Mouse (Mus musculus) ES-Bruce4 (cell line): Measurements from ENCODE around the gene E130114P18Rik. TPM values are rescaled to one million over a fixed set of nuclear protein-coding genes. Genes with fewer than 3 reads are reported as not detected.

ENCODE experiments used
- H3K27ac ChIP-seq: 2 replicates; pipeline ENCODE4 v1.5.1; 2012; ENCODE audit warnings: low read length, inconsistent platforms; ENCODE audit not compliant: insufficient read depth
- H3K27me3 ChIP-seq: 2 replicates; pipeline ENCODE4 v1.6.1; 2012; ENCODE audit warnings: mild to moderate bottlenecking, low read length, inconsistent platforms; ENCODE audit not compliant: control insufficient read depth, poor library complexity, insufficient read depth, severe bottlenecking
- H3K36me3 ChIP-seq: 2 replicates; pipeline ENCODE4 v1.6.1; 2012; ENCODE audit warnings: inconsistent platforms, mild to moderate bottlenecking, low read length, moderate library complexity; ENCODE audit not compliant: control insufficient read depth, poor library complexity, insufficient read depth, severe bottlenecking
- H3K4me1 ChIP-seq: one replicate; pipeline ENCODE4 v1.8.1; 2011; ENCODE audit warnings: low read length; ENCODE audit not compliant: control insufficient read depth, insufficient read depth
- H3K4me3 ChIP-seq: 2 replicates; pipeline ENCODE4 v1.5.1; 2011; ENCODE audit warnings: low read depth, mild to moderate bottlenecking, low read length
- H3K9ac ChIP-seq: 2 replicates; pipeline ENCODE4 v1.6.1; 2012; ENCODE audit warnings: low read depth, mild to moderate bottlenecking, inconsistent platforms; ENCODE audit not compliant: poor library complexity, severe bottlenecking
- H3K9me3 ChIP-seq: replicated peaks from 2 replicates; pipeline ENCODE4 v1.6.1; 2012; ENCODE audit warnings: mild to moderate bottlenecking, low read length, inconsistent platforms; ENCODE audit not compliant: control insufficient read depth, poor library complexity, insufficient read depth, severe bottlenecking
- CTCF ChIP-seq: IDR thresholded peaks from one replicate; pipeline ENCODE4 v1.8.1; 2011; ENCODE audit warnings: low read depth, low read length
- EP300 ChIP-seq: IDR thresholded peaks from 2 replicates; pipeline ENCODE4 v1.6.1; 2011; ENCODE audit warnings: low read depth, low read length; ENCODE audit not compliant: insufficient read depth
- POLR2A ChIP-seq: IDR thresholded peaks from one replicate; pipeline ENCODE4 v1.8.1; 2011; ENCODE audit warnings: low read length; ENCODE audit not compliant: insufficient read depth
- polyA plus RNA-seq: library from polyadenylated mRNA; stranded (reverse); fragments of >200 nt; gene quantifications from 2 replicates; pipeline ENCODE4 v1.2.4, GENCODE M21; 2011; ENCODE audit warnings: low read depth; ENCODE audit not compliant: missing spikeins, insufficient read depth, insufficient read length

Gene E130114P18Rik
- polyA plus RNA-seq, 1 experiment, result not detected

DNA sequence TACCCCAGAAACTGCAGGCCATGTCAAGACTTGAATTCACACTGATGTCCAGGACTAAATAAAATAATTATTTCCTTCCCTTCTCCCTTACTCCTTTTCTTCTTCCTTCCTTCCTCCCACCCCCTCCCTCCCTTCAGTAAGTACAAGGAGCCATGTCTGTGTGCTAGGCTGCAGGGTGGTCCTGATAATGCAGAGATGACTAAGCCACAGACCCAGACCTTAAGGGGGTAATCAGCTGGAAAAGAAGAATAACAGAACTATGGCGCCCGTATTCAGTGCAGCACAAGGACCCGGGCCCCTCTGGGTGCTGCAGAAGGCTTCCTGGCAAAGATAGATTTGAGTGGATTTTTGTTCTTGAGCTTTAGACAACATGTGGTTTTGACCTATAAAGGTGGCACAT is 108.1 kb downstream of the E130114P18Rik start:
- no peak overlapping the region for H3K9ac ChIP-seq
- no peaks in the 10 kb centered on the region for H3K36me3 ChIP-seq
- H3K27me3 ChIP-seq, result no peaks in the 10 kb centered on the region
- H3K9me3 ChIP-seq, result no peaks in the 10 kb centered on the region
- no peak for TF ChIP-seq EP300
- no peak for TF ChIP-seq POLR2A
- TF ChIP-seq CTCF, result no peak
- H3K27ac ChIP-seq, result no peak overlapping the region
- no peaks in the 10 kb centered on the region for H3K4me1 ChIP-seq
- H3K4me3 ChIP-seq, result no peak overlapping the region

- Histone ChIP-seq H3K27ac (no peak overlapping the region), H3K27me3 (no peaks in the 10 kb centered on the region), H3K4me1 (no peaks in the 10 kb centered on the region), H3K4me3 (no peak overlapping the region), H3K9me3 (no peaks in the 10 kb centered on the region), H3K36me3 (no peaks in the 10 kb centered on the region), H3K9ac (no peak overlapping the region)
- TF ChIP-seq POLR2A (no peak), CTCF (no peak), EP300 (no peak)
Measured at GRCm38 (mm10) chr4:97665428-97665755, 112.5 kb downstream of the E130114P18Rik start.

GRCm38 (mm10) chr4:97664738-97665427 is 113.0 kb downstream of the E130114P18Rik start:
- Histone ChIP-seq H3K9me3 (no peaks in the 10 kb centered on the region), H3K36me3 (no peaks in the 10 kb centered on the region), H3K27ac (no peak overlapping the region)

GRCm38 (mm10) chr4:97663922-97664321 is 114.0 kb downstream of the E130114P18Rik start:
- H3K27me3 ChIP-seq, result no peaks in the 10 kb centered on the region
- TF ChIP-seq CTCF, result no peak
- TF ChIP-seq POLR2A, result no peak
- TF ChIP-seq EP300, result no peak
- no peak overlapping the region for H3K27ac ChIP-seq
- H3K9ac ChIP-seq, result no peak overlapping the region
- no peaks in the 10 kb centered on the region for H3K36me3 ChIP-seq
- no peak overlapping the region for H3K4me3 ChIP-seq
- H3K9me3 ChIP-seq, result no peaks in the 10 kb centered on the region
- no peaks in the 10 kb centered on the region for H3K4me1 ChIP-seq

More at GRCm38 (mm10) chr4:97664738-97665427, 113.0 kb downstream of the E130114P18Rik start:
- TF ChIP-seq POLR2A (no peak), EP300 (no peak), CTCF (no peak)
- no peak overlapping the region for H3K9ac ChIP-seq
- no peak overlapping the region for H3K4me3 ChIP-seq
- no peaks in the 10 kb centered on the region for H3K4me1 ChIP-seq
- H3K27me3 ChIP-seq, result no peaks in the 10 kb centered on the region

GRCm38 (mm10) chr4:97662841-97663240 is 115.0 kb downstream of the E130114P18Rik start:
- no peak overlapping the region for H3K27ac ChIP-seq
- no peaks in the 10 kb centered on the region for H3K36me3 ChIP-seq
- TF ChIP-seq POLR2A (no peak), CTCF (no peak), EP300 (no peak)
- H3K4me3 ChIP-seq, result no peak overlapping the region
- no peak overlapping the region for H3K9ac ChIP-seq
- no peaks in the 10 kb centered on the region for H3K9me3 ChIP-seq
- H3K27me3 ChIP-seq, result no peaks in the 10 kb centered on the region
- H3K4me1 ChIP-seq, result no peaks in the 10 kb centered on the region

DNA sequence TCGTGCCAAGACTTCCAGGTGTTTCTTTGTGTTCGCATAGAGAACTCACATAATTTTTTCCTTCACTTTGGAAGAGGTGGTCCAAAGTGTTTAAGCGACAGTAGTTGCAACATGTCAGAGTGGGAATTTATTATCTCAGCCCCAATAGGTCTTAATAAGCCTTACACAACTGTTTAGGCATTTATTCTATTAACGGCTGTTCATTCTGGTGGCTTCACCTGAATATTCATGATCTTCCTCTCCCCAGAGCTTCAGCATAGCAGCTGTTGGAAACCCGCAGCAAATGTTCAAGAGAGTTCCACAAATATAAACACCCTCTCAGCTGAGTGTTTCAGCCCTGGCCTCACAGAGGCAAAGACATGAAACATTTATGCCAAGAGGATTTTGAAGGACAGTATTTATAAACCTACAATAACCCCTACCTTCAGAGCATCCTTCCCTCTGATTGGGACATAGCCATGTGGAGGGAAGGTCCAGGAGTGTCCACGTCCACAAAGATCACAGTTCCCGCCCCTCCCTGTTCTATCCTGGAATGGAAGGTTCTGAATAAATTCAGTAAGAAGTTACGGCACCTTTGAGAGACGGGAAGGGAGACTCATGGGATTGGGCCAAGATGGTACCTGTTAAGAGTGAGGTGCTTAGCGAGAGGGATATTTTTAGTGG is 116.1 kb downstream of the E130114P18Rik start:
- no peak for TF ChIP-seq EP300
- TF ChIP-seq POLR2A, result no peak
- TF ChIP-seq CTCF, result no peak
- H3K9me3 ChIP-seq, result no peaks in the 10 kb centered on the region

More for the DNA sequence above, 116.1 kb downstream of the E130114P18Rik start:
- H3K9ac ChIP-seq, result no peak overlapping the region
- H3K27me3 ChIP-seq, result no peaks in the 10 kb centered on the region
- H3K36me3 ChIP-seq, result no peaks in the 10 kb centered on the region
- H3K27ac ChIP-seq, result no peak overlapping the region
- H3K4me1 ChIP-seq, result no peaks in the 10 kb centered on the region
- no peak overlapping the region for H3K4me3 ChIP-seq
